Mouse (Mus musculus) neural tube, embryonic 11.5 days (tissue): ENCODE results near the gene Cntn4. TPM values are rescaled to one million over a fixed set of nuclear protein-coding genes. Genes with fewer than 3 reads are reported as not detected.
A peak's percentile ranks its signal among the peaks of the same experiment; 100 is the strongest.

Source experiments
- ATAC-seq: fragments of 200-750 bp; cut with Nextera tagmentation; 2 replicates; pipeline ENCODE4 v1.8.0; 2017; ENCODE audit warnings: moderate number of reproducible peaks, mild to moderate bottlenecking, moderate TSS enrichment, moderate library complexity; ENCODE audit not compliant: insufficient read depth, low FRiP score, low TSS enrichment
- DNase-seq: peaks from one replicate; pipeline ENCODE4 v3.0.0-alpha.2; 2015; ENCODE audit warnings: low spot score
- H3K27ac ChIP-seq: fragments of 300-500 bp; sonication (generic); 2 replicates; pipeline ENCODE4 v1.5.1; 2014; ENCODE audit warnings: low read depth, mild to moderate bottlenecking, low read length
- H3K27me3 ChIP-seq: fragments of 300-500 bp; sonication (generic); 2 replicates; pipeline ENCODE4 v1.6.1; 2014; ENCODE audit warnings: mild to moderate bottlenecking, low read length, mixed read lengths; ENCODE audit not compliant: control insufficient read depth, insufficient read depth
- H3K36me3 ChIP-seq: fragments of 300-500 bp; sonication (generic); 2 replicates; pipeline ENCODE4 v1.6.1; 2014; ENCODE audit warnings: mild to moderate bottlenecking, low read length, moderate library complexity, mixed read lengths; ENCODE audit not compliant: control insufficient read depth, insufficient read depth
- H3K4me1 ChIP-seq: fragments of 300-500 bp; sonication (generic); 2 replicates; pipeline ENCODE4 v1.6.1; 2014; ENCODE audit warnings: low read length, mixed read lengths; ENCODE audit not compliant: control insufficient read depth, insufficient read depth
- H3K4me2 ChIP-seq: fragments of 300-500 bp; sonication (generic); 2 replicates; pipeline ENCODE4 v1.6.1; 2014; ENCODE audit warnings: low read depth, mild to moderate bottlenecking, moderate library complexity
- H3K4me3 ChIP-seq: fragments of 300-500 bp; sonication (generic); 2 replicates; pipeline ENCODE4 v1.5.1; 2014; ENCODE audit warnings: low read depth, low read length
- H3K9ac ChIP-seq: fragments of 300-500 bp; sonication (generic); 2 replicates; pipeline ENCODE4 v1.6.1; 2014; ENCODE audit warnings: mild to moderate bottlenecking, low read length
- H3K9me3 ChIP-seq: fragments of 300-500 bp; sonication (generic); 2 replicates; pipeline ENCODE4 v1.6.1; 2016; ENCODE audit warnings: low read length; ENCODE audit not compliant: control insufficient read depth
- WGBS: fragments of 180-500 bp; shearing (Covaris S2); extraction: QIAGEN DNeasy Blood & Tissue Kit; methylation state at CpG from one replicate; pipeline ENCODE4 v1.1.7; 2014; 5-methylcytosine and 5-hydroxymethylcytosine counted together
- polyA plus RNA-seq: library from polyadenylated mRNA; unstranded; fragments of >200 nt; fragmentation: Nextera tagmentation; extraction: Ambion mirVana; gene quantifications from 2 replicates; pipeline ENCODE4 v1.2.1, GENCODE M21; 2014

Cntn4 gene
- polyA plus RNA-seq, 1 experiment from 2014 or later, result 1.4 TPM

DNA sequence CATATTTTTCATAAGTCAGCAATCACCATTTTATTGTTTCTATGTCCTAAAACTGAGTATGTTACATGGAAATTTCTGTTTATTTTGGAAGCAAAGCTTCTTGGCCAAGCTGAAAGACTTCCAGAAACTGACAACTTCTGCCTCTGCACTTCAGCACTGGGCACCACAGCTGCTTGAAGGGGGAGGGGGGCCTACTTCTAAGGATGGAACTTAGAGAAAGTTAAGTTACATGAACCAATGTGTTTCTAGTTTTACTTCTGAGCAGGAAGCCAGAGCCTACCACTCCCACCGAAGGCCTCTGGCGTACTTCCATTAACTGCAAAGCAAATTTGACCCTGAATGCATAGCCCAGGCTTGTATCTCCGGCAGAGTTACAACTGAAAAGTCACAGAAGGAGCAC is 749.2 kb downstream of the Cntn4 start:
- no peaks in the 10 kb centered on the region for H3K27me3 ChIP-seq
- DNase-seq, result no peak
- H3K4me2 ChIP-seq, result no peak overlapping the region
- no peaks in the 10 kb centered on the region for H3K4me1 ChIP-seq
- H3K4me3 ChIP-seq, result no peak overlapping the region
- 90% methylated on average over 3 of the region's 3 CpGs for WGBS
- no peak overlapping the region for H3K27ac ChIP-seq
- no peaks in the 10 kb centered on the region for H3K9me3 ChIP-seq
- no peaks in the 10 kb centered on the region for H3K36me3 ChIP-seq
- H3K9ac ChIP-seq, result no peak overlapping the region
- no peak for ATAC-seq

DNA sequence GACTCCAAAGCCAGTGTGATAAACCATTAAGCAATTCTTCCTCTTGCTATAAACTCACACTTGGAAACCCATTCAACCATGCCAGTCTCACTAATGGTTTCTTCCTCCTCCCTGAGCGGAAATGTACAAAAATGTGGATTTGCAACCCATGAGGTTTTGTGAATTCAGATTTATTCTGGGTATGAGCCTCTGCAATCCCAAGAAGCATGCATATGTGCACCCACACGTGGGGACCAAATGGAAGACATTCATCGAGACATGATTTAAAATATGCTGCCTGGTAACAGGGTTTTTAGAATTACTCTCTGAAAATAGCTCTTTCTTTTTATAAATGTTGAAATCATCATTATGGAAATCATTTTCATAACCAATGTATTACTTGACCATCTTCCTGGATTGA is 754.0 kb downstream of the Cntn4 start:
- no peak for ATAC-seq
- Histone ChIP-seq H3K4me1 (no peaks in the 10 kb centered on the region), H3K9me3 (no peaks in the 10 kb centered on the region), H3K36me3 (no peaks in the 10 kb centered on the region), H3K4me2 (no peak overlapping the region), H3K9ac (no peak overlapping the region), H3K27ac (no peak overlapping the region), H3K27me3 (no peaks in the 10 kb centered on the region), H3K4me3 (no peak overlapping the region)
- no peak for DNase-seq
- 85% methylated on average over 3 of the region's 3 CpGs for WGBS

DNA sequence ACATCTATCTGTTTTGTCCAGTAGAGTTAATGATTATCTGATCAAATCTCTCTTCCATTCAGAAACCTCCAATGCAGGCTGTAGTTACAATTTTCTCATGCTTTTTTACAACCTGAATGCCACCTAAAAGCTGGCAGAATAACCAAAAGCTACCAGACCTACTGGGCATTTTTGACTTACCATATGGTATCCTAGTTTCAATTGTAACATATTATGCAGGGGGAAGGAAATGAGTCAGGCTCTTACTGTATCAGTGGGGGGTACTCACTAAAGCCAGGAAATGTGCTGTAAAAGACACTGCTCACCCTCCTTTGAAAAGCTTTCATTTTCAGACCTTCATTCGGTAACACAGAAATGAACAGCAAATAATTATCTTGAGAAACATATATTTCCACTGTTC is 763.3 kb downstream of the Cntn4 start:
- DNase-seq, result no peak
- Histone ChIP-seq H3K36me3 (no peaks in the 10 kb centered on the region), H3K4me2 (no peak overlapping the region), H3K27me3 (no peaks in the 10 kb centered on the region), H3K9me3 (no peaks in the 10 kb centered on the region), H3K9ac (no peak overlapping the region), H3K27ac (no peak overlapping the region), H3K4me3 (no peak overlapping the region), H3K4me1 (no peaks in the 10 kb centered on the region)
- 57% methylated on average over 1 of the region's 1 CpGs for WGBS
- ATAC-seq, result no peak

DNA sequence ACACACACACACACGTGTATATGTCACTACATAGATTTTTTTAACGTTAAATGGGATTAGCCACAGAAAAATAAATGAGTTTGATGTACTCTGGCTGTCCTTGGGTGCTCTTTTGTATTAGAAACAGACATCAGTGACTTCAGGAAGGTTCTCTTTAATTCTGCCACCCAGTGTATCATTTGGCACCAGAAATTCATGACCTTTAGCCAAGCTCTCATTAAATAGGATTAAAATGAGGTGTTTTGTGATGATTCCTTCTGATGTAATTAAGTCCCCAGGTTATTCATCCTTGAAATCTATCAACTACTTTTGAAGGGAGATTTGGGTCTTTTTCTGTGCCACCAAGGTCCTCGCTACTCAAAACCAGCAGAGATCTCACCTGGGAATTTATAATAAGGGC is 763.8 kb downstream of the Cntn4 start:
- H3K4me2 ChIP-seq, result no peak overlapping the region
- 77% methylated on average over 3 of the region's 3 CpGs for WGBS
- DNase-seq (no peak), ATAC-seq (no peak)
- H3K9ac ChIP-seq, result no peak overlapping the region
- no peak overlapping the region for H3K4me3 ChIP-seq
- no peaks in the 10 kb centered on the region for H3K9me3 ChIP-seq
- no peaks in the 10 kb centered on the region for H3K36me3 ChIP-seq
- no peaks in the 10 kb centered on the region for H3K27me3 ChIP-seq
- H3K4me1 ChIP-seq, result no peaks in the 10 kb centered on the region
- H3K27ac ChIP-seq, result no peak overlapping the region

DNA sequence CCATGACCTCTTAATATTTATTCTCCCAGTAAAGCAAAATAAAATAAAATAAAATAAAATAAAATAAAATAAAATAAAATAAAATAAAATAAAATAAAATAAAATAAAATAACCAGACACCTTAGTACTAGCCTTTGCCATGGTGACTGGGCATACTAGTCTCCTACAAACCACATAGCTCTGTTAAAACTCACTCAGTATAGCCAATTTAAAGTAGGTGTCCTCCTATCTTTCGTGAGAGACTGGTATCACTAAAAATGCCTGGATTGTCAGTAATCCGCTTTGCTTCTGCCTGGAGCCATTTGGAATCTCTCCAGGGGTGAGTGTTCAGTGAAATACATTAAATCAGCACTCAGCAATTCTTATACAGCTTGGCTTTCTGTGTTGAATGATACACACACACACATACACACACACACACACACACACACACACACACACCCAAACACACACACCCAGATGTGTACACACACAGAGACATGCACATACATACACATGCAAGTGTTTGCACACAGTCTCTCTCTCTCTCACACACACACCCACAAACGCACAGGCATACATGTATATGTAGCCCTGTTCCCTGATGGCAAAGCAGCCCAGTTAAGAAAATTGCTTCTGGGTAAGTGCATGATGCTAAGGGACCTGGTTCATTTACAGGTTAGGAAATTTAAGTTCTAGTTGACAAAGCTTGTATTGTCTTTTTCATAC is 776.8 kb downstream of the Cntn4 start:
- DNase-seq (no peak), ATAC-seq (peak; percentile 48; the same call in 1 of the 2 replicates)
- Histone ChIP-seq H3K4me3 (no peak overlapping the region), H3K4me1 (no peaks in the 10 kb centered on the region), H3K27ac (no peak overlapping the region), H3K4me2 (no peak overlapping the region), H3K36me3 (no peaks in the 10 kb centered on the region), H3K27me3 (no peaks in the 10 kb centered on the region), H3K9me3 (no peaks in the 10 kb centered on the region), H3K9ac (no peak overlapping the region)
- WGBS, result 85% methylated on average over 3 of the region's 3 CpGs

GRCm38 (mm10) chr6:106455616-106456015 is 778.2 kb downstream of the Cntn4 start:
- ATAC-seq, result no peak

DNA sequence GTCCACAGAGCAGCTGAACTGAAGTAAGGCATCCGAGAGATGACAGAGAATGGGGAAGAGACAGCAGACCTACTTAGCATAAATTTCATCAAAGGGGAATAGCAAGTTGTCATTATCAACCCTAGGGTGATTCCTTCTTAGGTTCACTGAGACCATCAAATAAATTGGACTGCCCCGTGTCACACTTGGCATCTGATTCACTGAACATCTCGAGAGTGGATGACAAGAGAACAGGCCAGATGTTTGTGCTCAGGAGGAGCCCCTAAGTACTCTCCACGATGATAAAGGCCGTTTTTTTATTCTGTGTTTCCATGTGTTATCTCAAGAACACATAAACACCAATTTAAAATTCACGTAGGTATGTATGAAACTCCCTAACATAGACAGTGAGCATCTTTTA is 780.7 kb downstream of the Cntn4 start:
- Histone ChIP-seq H3K9ac (no peak overlapping the region), H3K4me1 (no peaks in the 10 kb centered on the region)
- WGBS, result 82% methylated on average over 6 of the region's 6 CpGs

More at GRCm38 (mm10) chr6:106455616-106456015, 778.2 kb downstream of the Cntn4 start:
- H3K36me3 ChIP-seq, result no peaks in the 10 kb centered on the region
- H3K4me3 ChIP-seq, result no peak overlapping the region
- no peaks in the 10 kb centered on the region for H3K9me3 ChIP-seq
- 72% methylated on average over 3 of the region's 3 CpGs for WGBS
- no peaks in the 10 kb centered on the region for H3K4me1 ChIP-seq
- no peak for DNase-seq
- H3K27ac ChIP-seq, result no peak overlapping the region
- no peak overlapping the region for H3K4me2 ChIP-seq
- H3K9ac ChIP-seq, result no peak overlapping the region
- H3K27me3 ChIP-seq, result no peaks in the 10 kb centered on the region

GRCm38 (mm10) chr6:106462403-106462802 is 784.9 kb downstream of the Cntn4 start:
- H3K27ac ChIP-seq, result no peak overlapping the region
- H3K4me2 ChIP-seq, result no peak overlapping the region
- no peak for DNase-seq
- no peak overlapping the region for H3K4me3 ChIP-seq
- 93% methylated on average over 6 of the region's 6 CpGs for WGBS
- no peaks in the 10 kb centered on the region for H3K4me1 ChIP-seq
- no peaks in the 10 kb centered on the region for H3K27me3 ChIP-seq
- no peak for ATAC-seq
- H3K9ac ChIP-seq, result no peak overlapping the region
- no peaks in the 10 kb centered on the region for H3K36me3 ChIP-seq
- H3K9me3 ChIP-seq, result no peaks in the 10 kb centered on the region

More for the DNA sequence above, 780.7 kb downstream of the Cntn4 start:
- Histone ChIP-seq H3K9me3 (no peaks in the 10 kb centered on the region), H3K36me3 (no peaks in the 10 kb centered on the region), H3K4me3 (no peak overlapping the region), H3K4me2 (no peak overlapping the region), H3K27ac (no peak overlapping the region), H3K27me3 (no peaks in the 10 kb centered on the region)
- no peak for DNase-seq
- no peak for ATAC-seq

DNA sequence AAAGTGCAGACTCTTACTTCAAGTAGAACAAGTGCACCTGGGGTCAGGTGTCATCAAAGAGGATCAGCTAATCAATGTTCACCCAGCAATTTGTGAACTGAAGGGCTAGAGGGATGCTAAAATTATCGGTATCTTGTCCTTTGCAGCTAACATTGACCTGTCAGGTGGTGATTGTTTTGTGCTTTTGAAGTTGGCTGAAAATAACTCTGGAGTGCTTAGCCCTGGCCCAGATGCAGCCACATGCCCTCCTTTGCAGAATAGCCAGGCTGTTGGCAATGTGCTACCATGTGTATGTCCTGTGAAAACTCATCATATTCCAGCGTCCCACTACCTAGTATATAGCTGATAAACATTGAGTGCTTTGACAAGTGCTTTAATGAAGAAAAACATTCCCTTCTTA is 786.4 kb downstream of the Cntn4 start:
- no peak for ATAC-seq
- no peaks in the 10 kb centered on the region for H3K36me3 ChIP-seq
- 89% methylated on average over 2 of the region's 2 CpGs for WGBS

More for the DNA sequence above, 786.4 kb downstream of the Cntn4 start:
- H3K27ac ChIP-seq, result no peak overlapping the region
- no peak overlapping the region for H3K4me2 ChIP-seq
- no peaks in the 10 kb centered on the region for H3K9me3 ChIP-seq
- H3K4me3 ChIP-seq, result no peak overlapping the region
- H3K27me3 ChIP-seq, result no peaks in the 10 kb centered on the region
- no peak overlapping the region for H3K9ac ChIP-seq
- no peak for DNase-seq
- no peaks in the 10 kb centered on the region for H3K4me1 ChIP-seq
